Mouse (Mus musculus) spleen, adult 12 weeks (tissue): ENCODE results near the gene Galm.
"Not testable (repeated sequence)": the region's sequence is repeated elsewhere in the genome, so short reads cannot be mapped to it uniquely, and the experiment has no call there.

Source experiments
- DNase-seq: peaks from one replicate; pipeline ENCODE4 v3.0.0; 2022; ENCODE audit warnings: low spot score

The Galm gene

DNA sequence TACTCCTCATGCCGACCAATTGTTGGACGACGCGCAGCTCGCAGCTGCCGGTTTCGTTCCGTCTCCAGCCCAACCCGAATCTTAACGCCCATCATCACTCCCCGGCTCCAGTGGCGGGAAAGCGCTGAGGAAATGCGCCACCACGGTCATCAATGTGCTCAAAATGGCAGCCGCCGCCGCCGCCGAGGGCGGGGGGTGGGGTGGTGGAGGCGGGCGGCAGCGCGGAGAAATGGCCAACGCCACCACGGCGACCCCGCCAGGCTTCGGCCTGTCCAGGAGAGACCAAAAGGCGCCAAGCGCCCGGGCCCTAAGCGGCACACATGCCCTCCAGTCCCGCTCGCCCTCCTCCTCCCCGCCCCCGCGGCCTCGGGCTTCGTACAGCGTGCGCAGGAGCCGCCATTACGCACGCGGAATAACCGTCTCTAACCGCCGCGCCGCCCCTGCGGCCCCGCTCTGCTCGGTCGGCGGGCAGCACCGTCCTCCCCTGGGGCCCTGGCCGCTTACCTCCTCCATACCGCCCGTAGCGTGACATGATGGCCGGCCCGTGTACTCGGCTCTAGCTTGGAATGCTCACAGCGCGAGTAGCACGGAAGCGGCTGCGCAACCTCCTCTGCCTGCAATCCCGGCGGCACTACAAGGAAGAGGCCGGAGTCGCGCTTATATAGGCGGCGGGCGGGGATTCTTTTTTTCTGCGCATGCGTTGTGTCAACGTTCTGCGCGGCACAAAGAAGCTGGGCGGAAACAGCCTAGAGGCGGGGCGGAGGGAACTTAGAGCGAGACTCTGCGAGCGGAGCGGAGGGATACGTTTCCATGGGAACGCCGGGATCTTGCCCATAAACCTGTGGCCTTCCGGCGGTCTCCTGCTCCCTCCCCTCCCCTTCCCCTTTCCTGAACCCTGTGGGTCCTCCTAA, 79.7 kb downstream of the Galm start, which contains the start of the genes Srsf7 and Ttc39d:
Gene Srsf7 (minus strand): TSS at position 637 of the 911 bp plus-strand sequence.
Gene Ttc39d (plus strand): TSS at position 790 of the 911 bp plus-strand sequence.
- peak; percentile 98 for DNase-seq

DNA sequence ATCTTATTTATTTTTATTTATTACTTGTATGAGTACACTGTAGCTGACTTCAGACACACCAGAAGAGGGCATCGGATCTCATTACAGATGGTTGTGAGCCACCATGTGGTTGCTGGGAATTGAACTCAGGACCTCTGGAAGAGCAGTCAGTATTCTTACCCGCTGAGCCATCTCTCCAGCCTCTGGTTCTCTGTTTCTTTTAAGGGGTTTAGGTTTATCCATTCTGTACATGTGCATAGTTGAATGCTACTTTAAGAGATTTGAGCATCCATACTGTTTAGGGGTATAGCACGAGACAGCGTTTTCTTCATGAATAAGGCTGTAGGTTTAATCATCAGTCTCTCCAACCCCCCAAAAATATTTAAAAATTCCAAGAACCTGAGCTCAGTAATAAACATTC, 86.7 kb downstream of the Galm start:
- DNase-seq: not testable (repeated sequence)

DNA sequence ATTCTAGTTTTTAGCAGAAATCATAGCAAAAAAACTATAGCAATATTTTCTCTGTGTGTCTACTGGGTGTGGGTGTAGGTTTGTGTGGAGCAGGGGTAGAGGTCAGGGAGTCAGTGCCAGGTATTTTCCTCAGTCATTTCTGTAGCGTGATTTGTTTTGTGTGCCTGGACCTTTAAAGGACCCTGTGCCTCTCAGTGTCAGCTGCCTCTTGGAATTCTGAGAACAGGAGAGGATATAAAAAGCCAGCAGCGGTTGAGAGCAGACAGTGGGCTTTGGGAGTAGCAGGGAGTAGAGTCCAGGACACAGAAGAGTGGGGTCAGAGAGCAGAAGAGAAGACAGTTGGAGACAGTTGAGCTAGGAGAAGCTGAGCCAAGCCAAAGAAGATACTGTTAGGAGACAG, 92.9 kb downstream of the Galm start:
- no peak for DNase-seq

DNA sequence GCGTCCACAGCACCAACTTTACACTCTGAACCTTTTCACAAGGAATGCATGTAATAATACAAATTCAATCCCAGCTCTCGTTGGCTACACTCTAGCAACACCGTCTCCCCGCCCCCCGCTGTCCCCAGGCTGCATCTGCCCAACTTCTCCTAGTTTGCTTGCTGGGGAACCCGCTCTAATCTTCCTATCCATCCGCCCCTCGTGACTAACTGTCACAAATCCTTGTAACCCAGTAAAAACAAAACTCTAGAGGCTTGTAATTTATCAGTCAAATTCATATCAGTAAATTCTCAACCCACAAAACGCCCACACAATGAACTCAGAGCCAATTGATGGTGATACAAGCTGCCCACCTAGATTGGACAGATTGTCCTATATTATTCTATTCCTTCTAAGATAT, 93.9 kb downstream of the Galm start:
- no peak for DNase-seq

DNA sequence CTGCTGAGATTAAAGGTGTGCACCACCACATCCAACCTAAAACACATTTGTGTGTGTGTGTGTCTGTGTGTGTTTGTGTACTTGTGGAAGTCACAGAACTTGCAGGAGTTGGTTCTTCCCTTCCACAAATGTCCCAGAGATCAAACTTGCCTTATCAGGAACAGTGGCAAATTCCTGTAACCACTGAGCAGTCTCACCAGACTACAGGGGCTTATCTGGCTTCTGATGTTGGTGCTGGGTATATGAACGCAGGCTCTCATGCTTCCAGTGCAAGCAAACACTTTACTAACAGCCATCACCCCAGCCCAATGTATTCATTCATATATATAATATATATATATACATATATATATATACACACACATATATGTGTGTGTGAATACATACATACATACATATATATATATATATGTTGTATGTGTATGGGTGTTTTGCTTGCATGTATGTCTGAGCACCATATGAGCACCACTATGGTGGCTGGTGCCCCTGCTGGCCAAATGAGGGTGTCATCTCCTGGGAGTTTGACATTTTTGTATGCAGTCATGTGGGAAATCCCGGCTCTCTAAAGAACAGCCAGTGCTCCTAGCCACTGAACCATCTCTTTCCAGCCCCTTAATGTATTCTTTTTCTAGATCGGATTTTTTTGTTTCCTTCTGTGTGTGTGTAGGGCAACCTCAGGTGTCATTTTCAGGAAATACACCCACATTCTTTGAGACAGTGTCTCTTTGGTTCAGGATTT, 94.8 kb downstream of the Galm start:
- DNase-seq: no peak

DNA sequence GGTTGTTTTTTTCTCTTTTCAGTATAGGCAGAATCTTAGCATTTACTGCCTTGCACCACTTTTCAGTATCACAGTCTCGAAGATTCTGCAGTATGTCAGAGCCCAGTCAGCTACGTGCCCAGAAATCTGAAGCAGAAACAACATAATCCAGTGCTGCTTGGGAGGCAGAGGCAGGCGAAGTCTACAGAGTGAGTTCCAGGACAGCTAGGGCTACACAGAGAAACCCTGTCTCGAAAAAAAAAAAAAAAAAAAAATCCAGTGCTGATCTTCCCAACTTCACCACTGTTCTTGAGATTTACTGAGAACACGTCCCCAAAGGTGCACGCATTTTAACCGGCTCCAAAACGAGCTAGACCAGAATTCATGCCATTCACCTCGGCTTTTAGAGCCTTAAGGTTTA, 96.6 kb downstream of the Galm start:
- DNase-seq: no peak

DNA sequence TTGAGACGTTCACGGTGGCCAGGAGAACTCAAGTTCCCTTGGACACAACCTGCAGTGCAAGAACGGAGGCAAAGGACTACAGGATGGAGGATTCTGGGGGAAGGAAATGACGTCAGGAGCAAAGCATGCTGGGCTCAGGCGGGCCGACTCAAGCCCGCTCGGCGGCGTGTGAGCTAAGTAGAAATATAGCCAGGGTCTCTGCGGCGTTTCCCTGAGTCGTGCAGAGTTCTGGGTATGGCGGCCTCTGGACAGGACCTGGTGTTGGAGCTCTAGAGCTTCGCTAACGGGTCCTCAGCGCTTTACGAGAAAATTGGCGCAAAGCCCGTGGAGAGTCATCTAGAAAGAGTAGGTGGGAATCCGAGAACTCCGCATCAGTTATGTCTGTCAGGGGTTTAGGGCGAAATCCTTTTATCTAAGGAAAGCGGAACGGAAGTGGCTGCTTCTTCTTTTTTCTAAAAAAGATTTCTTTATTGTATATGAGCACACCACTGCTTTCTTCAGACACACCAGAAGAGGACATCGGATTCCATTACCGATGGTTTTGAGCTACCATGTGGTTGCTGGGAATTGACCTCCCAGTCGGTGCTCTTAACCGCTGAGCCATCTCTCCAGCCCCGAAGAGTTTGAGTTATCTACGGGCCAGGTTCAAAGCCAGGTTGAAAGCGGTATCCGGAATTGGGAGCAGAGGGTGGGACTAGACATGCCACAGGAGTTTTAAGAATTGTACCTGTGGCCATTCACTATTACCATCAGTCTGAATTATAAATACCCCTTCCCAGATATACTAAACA, 97.2 kb downstream of the Galm start, which contains the start of gene Gemin6:
Gene Gemin6 (plus strand): TSS at position 116 of the 791 bp plus-strand sequence.
- DNase-seq: peak; percentile 67

DNA sequence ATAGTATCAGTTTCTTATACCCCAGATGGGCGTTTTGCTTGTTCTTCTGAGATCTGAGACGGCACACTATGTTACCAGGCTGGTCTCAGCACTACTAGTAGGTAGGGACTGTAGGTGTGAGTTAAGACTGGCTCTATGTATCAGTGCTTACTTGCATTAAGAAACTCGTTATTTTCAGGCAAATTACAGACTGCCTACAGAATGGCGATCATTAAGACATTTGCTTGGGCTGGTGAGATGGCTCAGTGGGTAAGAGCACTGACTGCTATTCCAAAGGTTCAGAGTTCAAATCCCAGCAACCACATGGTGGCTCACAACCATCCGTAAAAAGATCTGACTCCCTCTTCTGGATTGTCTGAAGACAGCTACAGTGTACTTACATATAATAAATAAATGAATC, 97.9 kb downstream of the Galm start:
- DNase-seq: not testable (repeated sequence)

DNA sequence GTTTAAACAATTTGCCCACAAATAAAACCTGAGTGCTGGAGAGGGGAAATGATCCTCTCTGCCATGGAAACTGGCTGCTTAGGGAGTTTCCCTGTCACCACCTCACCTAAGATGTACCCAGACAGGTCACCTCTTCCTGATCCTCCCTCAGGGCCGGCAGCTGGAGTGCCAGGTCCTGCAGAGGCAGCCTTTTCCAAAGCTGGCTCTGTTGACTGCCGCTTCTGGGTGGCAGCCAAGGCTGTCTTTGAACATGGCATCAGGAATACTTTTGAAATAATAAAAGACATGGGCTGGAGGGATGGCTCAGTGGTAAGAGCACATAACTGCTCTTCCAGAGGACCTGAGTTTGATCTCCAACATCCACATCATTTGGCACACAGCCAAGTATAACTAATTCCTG, 102.1 kb downstream of the Galm start:
- DNase-seq: no peak

DNA sequence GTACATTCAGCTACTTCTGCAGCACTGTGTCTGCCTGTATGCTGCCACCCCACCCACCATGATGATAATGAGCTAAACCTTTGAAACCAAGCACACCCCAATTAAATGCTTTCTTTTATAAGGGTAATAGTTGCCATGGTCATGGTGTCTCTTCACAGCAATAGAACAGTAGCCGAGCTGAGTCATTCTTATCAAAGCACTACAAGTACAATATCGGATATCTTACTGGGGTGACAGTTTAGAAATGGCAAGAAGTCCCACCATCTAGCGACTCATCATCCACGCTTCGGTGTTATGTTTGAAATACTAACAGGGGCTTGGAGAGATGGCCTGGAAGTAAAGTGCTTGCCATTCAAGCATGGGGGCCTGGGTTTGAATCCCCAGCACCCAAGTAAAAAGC, 106.6 kb downstream of the Galm start:
- DNase-seq: no peak

DNA sequence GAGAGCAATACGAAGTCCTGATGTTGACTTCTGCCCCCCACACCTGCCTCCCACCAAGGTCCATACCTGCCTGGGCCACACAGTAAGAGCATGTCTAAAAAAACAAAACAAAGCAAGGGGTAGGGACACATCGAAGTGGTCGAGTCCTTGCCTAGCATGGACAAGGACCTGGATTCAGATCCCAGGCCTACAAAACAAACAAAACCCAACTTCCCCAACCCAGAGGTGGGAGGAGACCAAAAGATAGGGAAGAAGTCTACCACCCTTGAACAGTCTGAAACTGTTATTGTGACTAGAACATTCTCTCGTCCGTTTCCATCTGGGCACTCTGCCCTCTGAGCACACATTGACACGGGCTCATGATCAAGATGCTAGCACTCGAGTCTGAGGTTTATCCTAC, 107.1 kb downstream of the Galm start:
- no peak for DNase-seq
